Mouse (Mus musculus) CH12.LX (cell line): ENCODE data around the gene 2810006K23Rik. TPM values are rescaled to one million over a fixed set of nuclear protein-coding genes. Genes with fewer than 3 reads are reported as not detected.

Experiments used
- DNase-seq: peaks from one replicate; pipeline ENCODE4 v3.0.0-alpha.2; 2013; ENCODE audit errors: extremely low read depth
- H3K27ac ChIP-seq: 2 replicates; pipeline ENCODE4 v1.5.1; 2012; ENCODE audit warnings: low read depth, mild to moderate bottlenecking, control low read depth, moderate library complexity; ENCODE audit not compliant: insufficient read depth
- H3K27me3 ChIP-seq: replicated peaks from 2 replicates; pipeline ENCODE3; 2012; ENCODE audit warnings: inconsistent platforms
- H3K36me3 ChIP-seq, 2 experiments: replicated peaks in 1 of 2; 2 replicates each; pipeline versions ENCODE3 to v1.6.1; 2012; ENCODE audit warnings: inconsistent platforms in 1 of 2, low read length in 1 of 2, mild to moderate bottlenecking in 1 of 2, mixed read lengths in 1 of 2, moderate library complexity in 1 of 2; ENCODE audit not compliant: control insufficient read depth in 1 of 2, insufficient read depth in 1 of 2
- H3K4me1 ChIP-seq, 2 experiments: 2 replicates each; pipeline ENCODE4 v1.6.1; 2012; ENCODE audit warnings: inconsistent platforms in 1 of 2, moderate library complexity in 1 of 2; ENCODE audit not compliant: insufficient read depth in 2 of 2, control insufficient read depth in 1 of 2
- H3K4me2 ChIP-seq: 2 replicates; pipeline ENCODE4 v1.6.1; 2012; ENCODE audit warnings: low read depth, mild to moderate bottlenecking, control low read depth; ENCODE audit not compliant: poor library complexity, insufficient read depth, severe bottlenecking
- H3K4me3 ChIP-seq, 3 experiments: fragments of 150-350 bp in 1 of 3; sonication (generic) in 1 of 3; replicated peaks in 1 of 3; 2 replicates each; pipeline versions ENCODE3 to v1.5.1; 2011 to 2012; ENCODE audit warnings: low read depth in 2 of 3, low read length in 2 of 3, mild to moderate bottlenecking in 2 of 3, moderate library complexity in 2 of 3, control low read depth in 1 of 3, improper control_type of control experiment in 1 of 3, inconsistent platforms in 1 of 3, mixed read lengths in 1 of 3; ENCODE audit not compliant: poor library complexity in 1 of 3
- H3K79me2 ChIP-seq: replicated peaks from 2 replicates; pipeline ENCODE4 v1.6.1; 2012; ENCODE audit warnings: mild to moderate bottlenecking, moderate library complexity; ENCODE audit not compliant: control insufficient read depth, poor library complexity, insufficient read depth, severe bottlenecking; ENCODE audit errors: extremely low read depth
- H3K9ac ChIP-seq: 2 replicates; pipeline ENCODE4 v1.6.1; 2012; ENCODE audit warnings: low read depth, mild to moderate bottlenecking, control low read depth, moderate library complexity; ENCODE audit not compliant: insufficient read depth
- H3K9me3 ChIP-seq: replicated peaks from 2 replicates; pipeline ENCODE3; 2012; ENCODE audit warnings: low read length, inconsistent platforms, mixed read lengths
- BHLHE40 ChIP-seq: IDR thresholded peaks from 2 replicates; pipeline ENCODE4 v1.6.1; 2011; ENCODE audit warnings: mild to moderate bottlenecking, low read depth, low read length, improper control_type of control experiment
- CHD2 ChIP-seq: IDR thresholded peaks from 2 replicates; pipeline ENCODE4 v1.6.1; 2011; ENCODE audit warnings: low read length, improper control_type of control experiment
- CTCF ChIP-seq, 2 experiments: IDR thresholded peaks in 1 of 2; conservative IDR thresholded peaks in 1 of 2; 2 replicates each; pipeline ENCODE4 v1.5.1; 2011 to 2012; ENCODE audit warnings: low read depth in 2 of 2, low read length in 2 of 2, improper control_type of control experiment in 1 of 2, inconsistent platforms in 1 of 2, mild to moderate bottlenecking in 1 of 2, moderate library complexity in 1 of 2
- E2F4 ChIP-seq: IDR thresholded peaks from 2 replicates; pipeline ENCODE4 v1.6.1; 2011; ENCODE audit warnings: low read depth, low read length, improper control_type of control experiment; ENCODE audit not compliant: insufficient replicate concordance
- ELF1 ChIP-seq: IDR thresholded peaks from 2 replicates; pipeline ENCODE4 v1.6.1; 2014; ENCODE audit warnings: low read depth, mild to moderate bottlenecking, inconsistent platforms, low read length, improper control_type of control experiment
- EP300 ChIP-seq: IDR thresholded peaks from 2 replicates; pipeline ENCODE4 v1.6.1; 2011; ENCODE audit warnings: low read length, improper control_type of control experiment
- HCFC1 ChIP-seq: IDR thresholded peaks from 2 replicates; pipeline ENCODE4 v1.6.1; 2012; ENCODE audit warnings: low read depth, mild to moderate bottlenecking, inconsistent platforms, low read length, improper control_type of control experiment
- IRF4 ChIP-seq: IDR thresholded peaks from 2 replicates; pipeline ENCODE4 v1.6.1; 2014; ENCODE audit warnings: low read depth, mild to moderate bottlenecking, inconsistent platforms, low read length, improper control_type of control experiment
- MAX ChIP-seq: IDR thresholded peaks from 2 replicates; pipeline ENCODE4 v1.6.1; 2011; ENCODE audit warnings: low read length, improper control_type of control experiment
- MAZ ChIP-seq: IDR thresholded peaks from 2 replicates; pipeline ENCODE4 v1.6.1; 2012; ENCODE audit warnings: low read depth, mild to moderate bottlenecking, inconsistent platforms, low read length, improper control_type of control experiment, moderate library complexity
- MXI1 ChIP-seq: IDR thresholded peaks from 2 replicates; pipeline ENCODE4 v1.6.1; 2011; ENCODE audit warnings: mild to moderate bottlenecking, low read depth, low read length, improper control_type of control experiment
- NRF1 ChIP-seq: IDR thresholded peaks from 2 replicates; pipeline ENCODE4 v1.6.1; 2014; ENCODE audit warnings: low read depth, mild to moderate bottlenecking, inconsistent platforms, low read length, improper control_type of control experiment, moderate library complexity
- POLR2A ChIP-seq: IDR thresholded peaks from 2 replicates; pipeline ENCODE4 v1.6.1; 2011; ENCODE audit warnings: low read depth, mild to moderate bottlenecking, improper control_type of control experiment, low read length
- RAD21 ChIP-seq: IDR thresholded peaks from 2 replicates; pipeline ENCODE4 v1.6.1; 2011; ENCODE audit warnings: low read depth, mild to moderate bottlenecking, low read length, improper control_type of control experiment, moderate library complexity
- SIN3A ChIP-seq: IDR thresholded peaks from 2 replicates; pipeline ENCODE4 v1.6.1; 2012; ENCODE audit warnings: low read length, improper control_type of control experiment, inconsistent platforms
- SMC3 ChIP-seq: IDR thresholded peaks from 2 replicates; pipeline ENCODE4 v1.6.1; 2011; ENCODE audit warnings: low read depth, low read length, improper control_type of control experiment
- TCF12 ChIP-seq: IDR thresholded peaks from 2 replicates; pipeline ENCODE4 v1.6.1; 2014; ENCODE audit warnings: low read depth, mild to moderate bottlenecking, inconsistent platforms, low read length, improper control_type of control experiment
- UBTF ChIP-seq: IDR thresholded peaks from 2 replicates; pipeline ENCODE4 v1.6.1; 2012; ENCODE audit warnings: low read depth, mild to moderate bottlenecking, inconsistent platforms, low read length, improper control_type of control experiment, moderate library complexity
- USF2 ChIP-seq: conservative IDR thresholded peaks from 2 replicates; pipeline ENCODE4 v1.6.1; 2011; ENCODE audit warnings: low read depth, low read length, improper control_type of control experiment
- ZC3H11A ChIP-seq: IDR thresholded peaks from 2 replicates; pipeline ENCODE4 v1.6.1; 2012; ENCODE audit warnings: low read depth, mild to moderate bottlenecking, inconsistent platforms, low read length, improper control_type of control experiment
- ZKSCAN1 ChIP-seq: IDR thresholded peaks from 2 replicates; pipeline ENCODE4 v1.6.1; 2012; ENCODE audit warnings: low read depth, inconsistent platforms, low read length, improper control_type of control experiment, borderline replicate concordance
- ZMIZ1 ChIP-seq: IDR thresholded peaks from 2 replicates; pipeline ENCODE4 v1.6.1; 2012; ENCODE audit warnings: low read depth, mild to moderate bottlenecking, inconsistent platforms, low read length, improper control_type of control experiment
- dilution Hi-C: fragments of 300-500 bp; cut with MboI; formaldehyde crosslinking; loops from 2 replicates; pipeline ENCODE4 v1.14.3; 2020; ENCODE audit warnings: low sequenced_read_pairs; ENCODE audit not compliant: extremely low pct_unique_long_range_greater_than_20kb, extremely low pct_ligation_motif_present
- in situ Hi-C: fragments of 300-500 bp; cut with MboI; formaldehyde crosslinking; loops from 3 replicates; pipeline ENCODE4 v1.14.3; 2019; ENCODE audit warnings: low sequenced_read_pairs, low pct_ligation_motif_present, low pct_unique_long_range_greater_than_20kb, mixed read lengths
- polyA plus RNA-seq: library from polyadenylated mRNA; unstranded; fragments of >175 nt; gene quantifications from 2 replicates; pipeline ENCODE4 v1.2.1, GENCODE M21; 2012; ENCODE audit warnings: low read depth; ENCODE audit not compliant: insufficient read length
- total RNA-seq, 2 experiments: library from RNA; depleted of rRNA; stranded (reverse); fragments of 300-350 nt in 1 of 2; fragments of >200 nt in 1 of 2; gene quantifications; 2 replicates each; pipeline ENCODE4 v1.2.3; 2012 to 2014

2810006K23Rik gene
- total and polyA plus RNA-seq, 3 experiments = 6.3 to 8.9 (median 8.2) TPM

DNA sequence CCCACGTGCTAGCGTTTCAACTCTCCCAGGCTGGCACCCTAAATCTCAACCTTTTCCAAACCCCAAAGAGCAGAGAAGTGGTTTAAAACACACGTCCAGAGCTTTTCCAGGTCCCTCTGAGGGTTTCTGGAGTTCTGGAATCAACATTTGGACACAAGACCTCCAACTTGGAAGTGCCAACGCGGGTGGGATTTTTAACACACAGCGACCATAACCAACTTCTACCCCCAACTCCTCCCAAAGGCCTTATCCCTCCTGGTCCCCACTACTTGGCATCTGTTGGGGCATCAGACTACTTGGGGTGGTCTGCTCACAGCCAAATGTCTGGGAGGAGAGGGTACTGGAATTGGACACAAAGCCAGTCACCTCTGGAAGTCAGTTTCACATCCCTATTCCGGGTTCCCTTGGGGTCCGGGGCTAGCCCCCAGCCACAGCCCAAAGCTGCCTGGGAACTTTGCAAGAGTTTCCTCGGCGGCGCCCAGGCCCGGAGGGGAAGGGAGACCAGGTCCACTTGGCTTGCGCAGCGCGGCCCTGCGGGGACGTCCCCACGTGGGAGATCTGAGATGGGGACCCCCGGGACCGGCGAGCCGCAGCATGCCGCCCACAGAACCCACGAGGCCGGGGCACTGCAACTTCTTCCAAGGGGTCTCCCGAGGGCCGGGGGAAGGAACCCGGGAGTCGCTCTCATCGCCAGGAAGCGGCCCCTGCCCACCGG, 25.3 kb downstream of the 2810006K23Rik start:
- Histone ChIP-seq H3K9me3 (no peaks in the 10 kb centered on the region), H3K79me2 (peaks cover 37% of the 10 kb centered on the region), H3K27ac (peak overlapping the region; percentile 83), H3K4me3 (peak overlapping the region; percentile 38 to 82 (median 78)), H3K27me3 (no peaks in the 10 kb centered on the region)
- dilution Hi-C loops = no loop called here
- no peak for TF ChIP-seq ELF1
- 0 out of 2 replicates have a peak, but pooled peaks have one; percentile 6 for TF ChIP-seq BHLHE40
- no peak for TF ChIP-seq ZC3H11A
- no peak for TF ChIP-seq TCF12
- peak; percentile 39; the same call in 1 of the 2 replicates for TF ChIP-seq EP300
- 0 out of 2 replicates have a peak, but pooled peaks have one; percentile 22 for TF ChIP-seq SIN3A
- TF ChIP-seq NRF1 = peak; percentile 37; the same call in 1 of the 2 replicates
- 0 out of 2 replicates have a peak, but pooled peaks have one; percentile 6 for TF ChIP-seq MAX
- TF ChIP-seq IRF4 = peak; percentile 71
- TF ChIP-seq MXI1 = 0 out of 2 replicates have a peak, but pooled peaks have one; percentile 24
- TF ChIP-seq, all 38 proteins: peak for 7
- peak overlapping the region; percentile 81 for H3K4me2 ChIP-seq
- peaks cover 18 to 30% of the 10 kb centered on the region in 2 experiments for H3K36me3 ChIP-seq
- DNase-seq = peak; percentile 42
- H3K4me1 ChIP-seq = peaks cover 17 to 24% of the 10 kb centered on the region in 2 experiments
- peak overlapping the region; percentile 99 for H3K9ac ChIP-seq
- in situ Hi-C loops = loop anchor here (10.0 kb wide), 1 partner anchor 202 kb away; the partner anchor contains the start of gene Ddx55

DNA sequence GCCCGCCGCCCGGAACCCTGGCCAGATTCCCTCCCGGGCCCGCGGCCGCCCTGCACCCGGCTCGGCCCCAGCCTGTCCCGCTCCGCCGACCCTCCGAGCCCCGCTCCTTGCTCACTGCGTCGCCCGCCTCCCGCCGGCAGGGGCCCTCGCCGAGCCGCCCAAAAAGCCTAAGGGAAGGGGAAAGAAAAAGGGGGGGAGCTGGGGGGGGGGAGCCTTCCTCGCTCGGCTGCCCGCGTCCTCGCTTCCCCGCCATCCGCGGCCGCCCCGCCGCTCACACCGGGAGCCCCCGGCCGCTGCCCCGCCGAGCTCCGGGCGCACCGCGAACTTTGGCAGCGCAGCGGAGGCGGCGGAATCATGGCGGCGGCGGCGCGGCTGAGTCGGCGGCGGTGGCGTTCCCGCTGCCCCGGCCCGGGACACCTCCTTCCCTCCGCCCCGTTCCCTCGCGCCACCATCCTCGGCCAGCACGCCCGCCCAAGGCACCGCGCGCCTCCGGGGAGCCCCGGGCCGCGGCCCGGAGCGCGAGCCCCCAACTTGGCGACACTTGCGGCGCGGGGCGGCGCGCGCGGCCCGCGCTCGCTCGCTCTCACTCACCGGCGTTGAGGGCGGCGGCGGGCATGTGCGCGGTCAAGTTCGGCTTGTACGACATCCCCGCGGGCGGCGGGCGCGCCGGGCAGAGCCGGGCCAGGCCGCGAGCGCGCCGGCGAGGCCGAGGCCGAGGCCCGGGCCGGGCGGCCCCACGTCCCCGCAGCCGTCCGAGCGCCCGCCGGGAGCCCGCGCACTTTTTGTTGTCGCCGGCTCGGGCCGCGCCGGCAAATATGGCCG, 26.0 kb downstream of the 2810006K23Rik start:
- DNase-seq = peak; percentile 44

More for the DNA sequence above, 26.0 kb downstream of the 2810006K23Rik start:
- dilution Hi-C loops = no loop called here
- peaks cover 37% of the 10 kb centered on the region for H3K79me2 ChIP-seq
- in situ Hi-C loops = loop anchor here (10.0 kb wide), 1 partner anchor 201 kb away; the partner anchor contains the start of gene Ddx55
- H3K36me3 ChIP-seq = peaks cover 11 to 22% of the 10 kb centered on the region in 2 experiments
- TF ChIP-seq MAX = no peak
- TF ChIP-seq ELF1 = no peak
- no peak for TF ChIP-seq ZMIZ1
- TF ChIP-seq NRF1 = 0 out of 2 replicates have a peak, but pooled peaks have one; percentile 0
- no peak for TF ChIP-seq USF2
- TF ChIP-seq UBTF = peak; percentile 75; the same call in 1 of the 2 replicates
- peak in 1 of 2 experiments; percentile 49; a peak in 2 of 4 replicates for TF ChIP-seq CTCF (conservative IDR thresholded peaks at IDR 0.05 in 1 of 2, IDR thresholded peaks at IDR 0.05 in 1 of 2; ENCODE audit: low read depth in 2 of 2, low read length in 2 of 2)
- TF ChIP-seq POLR2A = no peak
- TF ChIP-seq ZC3H11A = no peak
- no peak; the same call in 1 of the 2 replicates for TF ChIP-seq TCF12
- peak; percentile 19 for TF ChIP-seq RAD21
- TF ChIP-seq ZKSCAN1 = no peak
- peak; percentile 14; the same call in 1 of the 2 replicates for TF ChIP-seq SMC3
- no peak for TF ChIP-seq CHD2
- no peak for TF ChIP-seq EP300
- no peak; the same call in 1 of the 2 replicates for TF ChIP-seq MXI1
- TF ChIP-seq MAZ = peak; percentile 54; the same call in 1 of the 2 replicates
- no peak for TF ChIP-seq E2F4
- no peak for TF ChIP-seq HCFC1
- TF ChIP-seq, all 38 proteins: peak for 6
- H3K9ac ChIP-seq = peak overlapping the region; percentile 99
- peak overlapping the region; percentile 38 to 82 (median 78) for H3K4me3 ChIP-seq
- peaks cover 17 to 24% of the 10 kb centered on the region in 2 experiments for H3K4me1 ChIP-seq
- no peaks in the 10 kb centered on the region for H3K9me3 ChIP-seq
- H3K4me2 ChIP-seq = peak overlapping the region; percentile 81
- H3K27me3 ChIP-seq = no peaks in the 10 kb centered on the region
- peak overlapping the region; percentile 83 for H3K27ac ChIP-seq
